Mouse (Mus musculus) spleen, adult 12 weeks (tissue): ENCODE results near the gene Dupd1.

Experiments
- DNase-seq: peaks from one replicate; pipeline ENCODE4 v3.0.0; 2022; ENCODE audit warnings: low spot score

The Dupd1 gene

GRCm38 (mm10) chr14:21722021-21722698 lies 7.8 kb upstream of the Dupd1 start:
- DNase-seq, result no peak

- DNase-seq, result no peak
Observed at GRCm38 (mm10) chr14:21720430-21721205, 6.2 kb upstream of the Dupd1 start.

GRCm38 (mm10) chr14:21719646-21720383 lies 5.4 kb upstream of the Dupd1 start:
- no peak for DNase-seq

GRCm38 (mm10) chr14:21711231-21711630 lies 3.1 kb downstream of the Dupd1 start:
- no peak for DNase-seq

GRCm38 (mm10) chr14:21709545-21709944 lies 4.8 kb downstream of the Dupd1 start:
- DNase-seq, result no peak

- DNase-seq, result no peak
Observed at GRCm38 (mm10) chr14:21706759-21707571, 7.4 kb downstream of the Dupd1 start.

- no peak for DNase-seq
Observed at GRCm38 (mm10) chr14:21705462-21705861, 8.9 kb downstream of the Dupd1 start.

- DNase-seq, result no peak
Observed at GRCm38 (mm10) chr14:21703255-21703654, 11.1 kb downstream of the Dupd1 start.

GRCm38 (mm10) chr14:21702691-21703090 lies 11.7 kb downstream of the Dupd1 start:
- DNase-seq, result no peak

- no peak for DNase-seq
Observed at GRCm38 (mm10) chr14:21696186-21696830, 18.1 kb downstream of the Dupd1 start.

- DNase-seq, result no peak
Observed at GRCm38 (mm10) chr14:21695020-21695419, 19.4 kb downstream of the Dupd1 start.

GRCm38 (mm10) chr14:21691070-21691469 lies 23.3 kb downstream of the Dupd1 start:
- no peak for DNase-seq

- no peak for DNase-seq
Observed at GRCm38 (mm10) chr14:21686376-21687279, 27.7 kb downstream of the Dupd1 start.

GRCm38 (mm10) chr14:21685411-21686146 lies 28.8 kb downstream of the Dupd1 start:
- no peak for DNase-seq

GRCm38 (mm10) chr14:21683834-21684233 lies 30.5 kb downstream of the Dupd1 start:
- DNase-seq, result no peak

- peak; percentile 55 for DNase-seq
Observed at GRCm38 (mm10) chr14:21682681-21683129, 31.7 kb downstream of the Dupd1 start.

GRCm38 (mm10) chr14:21679631-21680201 lies 34.7 kb downstream of the Dupd1 start:
- DNase-seq, result no peak

- DNase-seq, result peak; percentile 19
Observed at GRCm38 (mm10) chr14:21678509-21679285, 35.7 kb downstream of the Dupd1 start.
